Mouse (Mus musculus) frontal cortex, adult (tissue): ENCODE data around the gene Chd2.
"Not testable (repeated sequence)": the region's sequence is repeated elsewhere in the genome, so short reads cannot be mapped to it uniquely, and the experiment has no call there.

Experiments used
- ATAC-seq: cut with Nextera tagmentation; 2 replicates; pipeline ENCODE4 v1.9.2; 2017; ENCODE audit warnings: mild to moderate bottlenecking, moderate library complexity, mixed read lengths; ENCODE audit not compliant: low TSS enrichment

Gene Chd2

DNA sequence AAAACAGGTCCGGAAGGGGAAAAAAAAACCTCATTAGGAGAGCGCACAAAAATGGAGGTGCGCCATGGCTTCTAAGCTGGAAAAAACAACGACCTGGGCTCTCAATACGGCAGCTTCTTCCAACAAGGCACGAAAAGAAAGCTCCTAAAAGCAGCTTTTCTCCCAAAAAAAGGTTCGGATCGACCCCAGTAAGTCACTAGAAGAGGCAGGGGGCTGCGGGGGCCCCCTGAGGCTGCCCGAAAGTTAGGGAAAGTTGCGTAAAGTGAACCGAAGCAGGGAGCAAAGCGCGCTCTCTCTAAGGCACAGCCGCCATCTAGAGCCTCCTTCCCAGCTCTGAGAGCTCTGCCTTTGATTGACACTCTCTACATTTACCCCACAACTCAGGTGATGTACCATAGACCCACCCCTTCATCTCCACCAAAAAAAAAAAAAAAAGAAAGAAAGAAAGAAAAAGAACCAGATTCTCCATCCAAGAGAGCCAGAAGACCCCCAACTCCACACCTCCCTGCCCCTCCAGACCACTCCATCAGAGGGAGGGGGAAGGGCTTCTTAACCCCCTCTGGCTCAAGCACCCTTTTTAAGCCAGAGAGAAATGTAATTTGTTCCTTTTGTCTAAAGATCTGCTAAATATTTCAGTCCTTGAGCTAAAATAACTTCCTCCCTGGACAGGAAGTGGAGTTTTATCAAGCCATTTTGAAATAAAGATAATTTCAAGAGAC lies at the start of gene Chd2:
Chd2 (minus strand) TSS at position 419 of the 719 bp plus-strand sequence.
- peak; percentile 50; the same call in 1 of the 2 replicates for ATAC-seq

GRCm38 (mm10) chr7:73590757-73591156 lies 49.1 kb upstream of the Chd2 start:
- no peak for ATAC-seq

GRCm38 (mm10) chr7:73589208-73589771 lies 47.7 kb upstream of the Chd2 start:
- ATAC-seq = peak; percentile 50

GRCm38 (mm10) chr7:73588351-73588906 lies 46.8 kb upstream of the Chd2 start:
- peak; percentile 35 for ATAC-seq

GRCm38 (mm10) chr7:73586717-73587116 lies 45.1 kb upstream of the Chd2 start:
- peak; percentile 72 for ATAC-seq

DNA sequence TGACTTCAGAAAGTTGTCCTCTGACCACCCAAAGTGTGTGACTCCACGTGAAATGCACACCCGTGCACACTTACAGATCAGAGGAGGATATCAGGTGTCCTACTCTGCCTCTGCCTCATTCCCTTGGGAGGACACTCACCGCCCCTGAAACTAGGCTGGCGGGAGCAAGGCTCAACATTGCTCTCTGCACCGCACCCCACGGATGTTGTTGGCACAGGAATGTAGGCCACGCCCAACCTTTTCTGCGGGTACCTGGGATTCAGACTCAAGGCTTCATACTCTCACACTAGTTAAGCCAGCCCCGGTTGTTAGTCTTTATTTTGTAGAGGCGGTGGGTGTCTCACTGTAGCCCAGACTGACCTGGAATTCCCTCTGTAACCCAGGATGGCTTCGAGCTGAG lies 44.6 kb upstream of the Chd2 start:
- ATAC-seq = no peak

- no peak for ATAC-seq
These were observed 43.7 kb upstream of the Chd2 start for GRCm38 (mm10) chr7:73585114-73586032.

DNA sequence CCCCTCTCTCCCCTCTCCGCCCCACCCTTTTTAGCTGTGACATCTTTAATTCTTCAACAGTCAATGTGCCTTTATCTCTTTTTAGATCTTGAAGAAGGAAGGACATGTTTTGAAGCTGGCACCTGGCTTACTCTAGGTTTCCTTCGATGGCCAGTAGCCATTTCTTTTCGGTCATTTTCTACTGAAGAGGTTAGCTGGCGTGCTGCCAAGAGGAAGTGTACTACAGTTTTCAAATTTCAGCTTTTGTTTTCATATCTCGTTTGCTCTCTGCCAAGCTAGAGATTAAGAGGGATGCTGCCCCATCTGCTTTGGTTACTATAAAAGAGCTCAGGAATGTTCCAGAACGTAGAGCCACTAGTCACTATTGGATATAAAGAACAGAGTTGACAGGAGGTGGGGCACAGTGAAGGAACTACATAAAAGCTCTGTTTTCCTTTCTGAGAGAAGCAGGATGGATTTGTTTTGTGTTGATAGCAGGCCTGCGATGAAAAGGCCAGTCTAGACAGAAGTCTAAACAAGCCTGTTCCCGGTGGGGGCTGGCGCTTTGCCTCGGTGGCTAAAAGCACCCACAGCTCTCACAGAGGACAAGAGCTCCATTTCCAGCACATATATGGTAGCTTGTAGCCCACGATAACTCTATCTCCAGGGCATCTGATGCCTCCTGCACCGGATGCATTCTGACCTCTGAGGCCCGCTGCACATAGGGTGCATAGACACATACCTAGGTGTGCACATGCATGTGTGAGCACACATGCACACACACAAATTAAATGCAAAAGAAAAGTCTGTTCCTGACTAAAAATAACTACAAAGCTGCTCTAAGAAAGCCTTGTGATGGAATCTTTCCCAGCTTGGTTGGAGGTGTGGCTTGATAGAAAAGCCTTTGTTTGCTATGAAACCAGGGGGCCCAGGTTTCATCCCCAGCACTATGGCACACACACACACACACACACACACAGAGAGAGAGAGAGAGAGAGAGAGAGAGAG lies 42.7 kb upstream of the Chd2 start:
- ATAC-seq = peak; percentile 31

- ATAC-seq = no peak
These were observed 41.8 kb upstream of the Chd2 start for GRCm38 (mm10) chr7:73583400-73583799.

DNA sequence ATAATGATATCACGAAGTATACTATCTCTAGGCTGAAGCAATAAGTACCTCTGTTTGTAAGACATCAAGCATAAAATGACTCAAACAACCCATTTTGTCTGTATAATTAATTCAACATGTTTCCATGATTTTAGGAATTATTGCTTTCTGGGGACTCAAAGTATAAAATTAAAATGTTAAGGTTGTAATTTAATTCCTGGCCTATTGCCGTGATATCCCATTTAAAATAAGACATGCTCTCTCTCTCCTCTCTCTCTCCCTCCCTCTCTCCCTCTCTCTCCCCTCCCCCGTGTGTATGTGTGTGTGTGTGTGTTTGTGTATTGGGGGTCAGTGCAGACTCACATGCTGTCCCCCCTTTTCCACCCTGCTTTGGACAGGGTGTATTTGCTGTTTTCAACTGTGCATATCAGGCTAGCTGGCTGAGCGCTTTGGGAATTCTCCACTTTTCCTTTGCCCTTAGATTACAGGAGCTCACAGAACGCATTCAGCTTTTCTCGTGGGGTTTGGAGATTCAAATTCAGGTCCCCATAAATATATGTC lies 40.3 kb upstream of the Chd2 start:
- ATAC-seq = no peak

- ATAC-seq = no peak
These were observed 37.6 kb upstream of the Chd2 start for GRCm38 (mm10) chr7:73579072-73579731.

GRCm38 (mm10) chr7:73577888-73578421 lies 36.3 kb upstream of the Chd2 start:
- ATAC-seq = no peak

DNA sequence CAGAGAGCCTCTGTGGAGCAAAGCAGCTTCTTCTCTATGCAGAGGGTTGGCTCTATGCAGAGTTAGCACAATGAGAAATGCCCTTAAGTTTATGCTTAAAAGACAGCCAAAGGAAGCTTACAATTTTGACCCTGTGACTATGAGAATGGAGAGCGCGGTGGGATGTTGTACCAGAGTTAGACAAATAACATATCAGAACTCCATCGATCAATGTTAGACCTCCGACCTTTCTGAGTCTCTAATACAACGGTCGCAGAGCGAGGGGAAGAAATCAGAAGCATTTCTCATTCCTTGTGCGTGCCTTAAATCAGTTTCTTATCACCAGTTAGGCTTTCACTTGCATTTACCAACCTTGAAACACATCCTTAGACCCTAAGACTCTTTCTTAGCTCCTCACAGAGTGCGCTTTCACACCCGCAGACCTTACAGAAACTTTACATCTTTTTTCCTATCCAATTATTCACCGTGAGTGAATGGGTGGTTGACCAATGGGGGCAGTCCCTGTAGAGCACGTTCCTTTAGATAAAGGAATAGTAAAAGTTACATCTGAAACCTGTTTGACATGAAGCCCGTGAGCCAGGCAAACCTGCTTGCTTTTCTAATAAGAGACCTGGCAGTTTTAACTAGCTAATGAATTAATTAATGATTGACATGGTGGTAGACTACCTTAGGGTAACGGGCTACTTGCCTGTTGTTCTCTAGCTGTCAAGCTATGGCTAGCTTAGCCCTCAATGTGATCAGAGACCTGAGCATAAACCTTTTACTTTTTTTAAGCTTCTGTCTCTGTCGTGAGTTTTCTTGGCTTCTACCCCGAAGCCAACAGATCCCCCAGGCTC lies 34.7 kb upstream of the Chd2 start:
- no peak for ATAC-seq

DNA sequence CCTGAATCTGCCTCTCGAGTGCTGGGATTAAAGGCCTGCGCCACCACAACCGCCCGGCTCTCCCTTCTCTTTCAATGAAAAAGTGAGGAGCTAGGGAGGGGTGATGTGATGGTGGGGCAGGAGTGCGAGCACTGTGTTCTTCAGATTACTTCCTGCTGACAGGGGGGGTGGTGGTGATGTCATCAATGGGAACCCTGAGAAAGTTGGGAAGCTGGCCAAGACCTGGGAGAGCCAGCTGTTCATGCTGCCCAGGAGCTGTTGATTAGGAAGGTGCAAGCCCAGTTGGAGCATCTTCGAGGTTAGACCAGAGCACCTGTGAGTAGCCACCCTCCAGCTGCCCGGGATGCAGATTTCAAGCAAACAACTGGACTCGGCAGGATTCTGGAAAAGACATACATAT lies 33.6 kb upstream of the Chd2 start:
- ATAC-seq = no peak

- not testable (repeated sequence) for ATAC-seq
These were observed 33.0 kb upstream of the Chd2 start for GRCm38 (mm10) chr7:73574673-73575072.

DNA sequence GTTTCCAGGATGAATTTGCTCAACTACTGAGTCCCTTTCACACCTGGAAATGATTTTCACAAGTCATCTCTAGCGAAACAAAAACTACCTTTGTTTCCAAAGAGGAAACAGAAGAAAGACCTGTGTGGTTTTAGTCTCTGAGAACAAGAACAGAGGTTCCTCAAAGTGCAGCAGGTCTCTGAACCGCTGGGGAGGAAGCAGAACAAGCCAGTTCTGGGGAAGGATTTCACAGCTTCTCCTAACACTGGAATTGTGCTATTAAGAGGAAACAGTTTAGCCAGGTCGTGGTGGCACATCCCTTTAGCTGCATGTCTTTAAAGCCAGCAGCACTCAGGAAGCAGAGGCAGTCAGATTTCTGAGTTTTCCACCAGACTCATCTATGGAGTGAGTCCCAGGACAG lies 30.9 kb upstream of the Chd2 start:
- ATAC-seq = no peak

- ATAC-seq = no peak
These were observed 27.3 kb upstream of the Chd2 start for GRCm38 (mm10) chr7:73568801-73569403.

- ATAC-seq = no peak
These were observed 26.1 kb upstream of the Chd2 start for GRCm38 (mm10) chr7:73567754-73568161.

- no peak for ATAC-seq
These were observed 22.5 kb upstream of the Chd2 start for GRCm38 (mm10) chr7:73564131-73564530.
